Mouse (Mus musculus): ENCODE data around the gene Zfp36l1.

Gene Zfp36l1

DNA sequence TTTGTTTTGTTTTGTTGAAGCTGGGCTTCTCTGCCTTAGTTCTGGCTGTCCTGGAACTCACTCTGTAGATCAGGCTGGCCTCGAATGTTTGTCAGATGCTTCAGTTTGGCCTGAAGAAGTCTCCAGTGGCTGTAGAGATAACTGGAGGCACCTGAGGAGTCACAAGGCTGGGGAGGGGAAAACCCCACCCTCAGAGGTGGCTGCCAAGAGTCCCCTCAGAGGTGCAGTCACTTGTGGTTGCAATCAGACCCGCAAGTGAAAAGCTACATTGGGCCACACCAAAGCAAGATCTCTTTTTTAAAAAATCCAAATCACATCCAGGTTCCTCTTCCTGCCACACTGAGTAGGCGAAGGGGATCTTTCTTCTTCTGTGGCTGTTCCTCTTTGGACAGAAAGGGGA lies 43.8 kb downstream of the Zfp36l1 start:
- DNase-seq (ENCODE audit: low spot score) = no peak

GRCm38 (mm10) chr12:80068016-80068415 lies 44.8 kb downstream of the Zfp36l1 start:
- DNase-seq (ENCODE audit: low spot score) = no peak

- DNase-seq (ENCODE audit: low spot score) = no peak
Measured at GRCm38 (mm10) chr12:80065049-80065448, 47.8 kb downstream of the Zfp36l1 start.

- DNase-seq (ENCODE audit: low spot score) = no peak
Measured at GRCm38 (mm10) chr12:80064306-80064705, 48.5 kb downstream of the Zfp36l1 start.

DNA sequence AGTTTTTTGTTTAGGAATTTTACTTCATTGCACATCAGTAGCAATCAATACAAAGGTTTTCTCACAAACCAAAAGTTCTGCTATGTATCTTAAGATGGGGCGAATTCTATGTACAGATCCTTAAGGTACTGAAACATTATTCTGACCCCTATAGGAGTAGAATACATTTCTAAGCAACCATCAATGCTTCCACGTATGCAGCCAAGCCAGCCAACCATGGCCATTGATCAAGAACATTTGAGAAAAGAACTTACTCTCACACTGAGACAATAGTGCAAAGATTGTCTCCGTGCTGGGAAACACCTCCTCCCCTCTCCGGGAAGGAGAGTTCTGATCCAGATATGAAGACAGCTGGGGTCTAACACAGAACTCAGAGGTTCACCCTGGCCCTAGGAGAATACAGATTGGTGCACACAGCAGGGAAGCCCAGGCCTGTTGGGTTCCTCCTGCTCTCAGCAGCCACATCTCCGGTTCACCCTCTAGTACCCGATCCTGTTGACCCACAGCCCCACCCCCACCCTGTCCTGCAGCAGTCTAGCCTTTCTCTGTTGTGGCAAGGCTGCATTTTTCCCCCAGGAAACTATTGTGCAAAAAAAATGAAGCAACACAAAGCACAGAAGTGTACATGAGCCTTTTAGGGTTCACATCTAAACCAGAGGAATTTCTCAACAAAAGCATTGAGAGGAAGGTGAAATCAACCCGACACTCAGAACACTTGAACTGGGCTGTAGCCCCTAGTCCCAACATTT lies 49.2 kb downstream of the Zfp36l1 start:
- no peak for DNase-seq (ENCODE audit: low spot score)

- no peak for DNase-seq (ENCODE audit: low spot score)
Measured at GRCm38 (mm10) chr12:80062410-80063401, 50.1 kb downstream of the Zfp36l1 start.

- no peak for DNase-seq (ENCODE audit: low spot score)
Measured at GRCm38 (mm10) chr12:80061810-80062209, 51.0 kb downstream of the Zfp36l1 start.

DNA sequence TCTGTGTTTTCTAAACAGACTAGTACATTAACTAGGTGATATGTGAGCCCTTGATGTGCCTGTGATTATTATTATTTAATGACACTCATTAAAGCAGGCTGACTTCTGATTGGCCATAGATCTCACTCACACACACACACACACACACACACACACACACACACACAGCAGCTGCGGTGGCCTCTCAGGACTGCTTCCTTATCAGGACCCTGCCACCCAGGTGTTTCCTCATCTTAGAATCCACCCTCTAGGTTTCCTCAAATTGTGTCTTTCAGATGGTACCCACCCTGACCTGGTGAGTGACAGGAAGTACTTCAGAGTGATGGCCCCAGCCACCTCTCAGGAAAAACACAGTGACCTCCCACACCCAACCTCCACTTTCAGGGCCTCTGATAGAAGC lies 52.0 kb downstream of the Zfp36l1 start:
- no peak for DNase-seq (ENCODE audit: low spot score)

DNA sequence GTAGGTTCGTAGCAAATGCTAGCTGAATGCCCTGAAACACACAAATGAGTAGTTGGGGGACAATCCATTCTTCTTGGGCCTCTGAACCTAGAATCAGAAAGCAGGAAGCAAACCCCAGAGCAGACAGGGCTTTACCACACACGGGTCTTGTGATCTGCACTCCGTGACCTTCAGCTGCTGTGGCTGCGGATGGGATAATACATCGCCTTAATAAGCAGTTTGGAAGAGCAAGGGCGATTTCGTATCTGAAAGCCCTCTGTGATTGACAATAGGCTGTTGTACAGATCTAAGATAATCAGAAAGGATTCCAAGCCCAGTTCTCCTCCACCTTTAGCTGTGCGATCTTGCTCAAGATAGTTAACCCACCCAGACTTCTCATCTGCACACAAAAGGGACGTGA lies 52.5 kb downstream of the Zfp36l1 start:
- no peak for DNase-seq (ENCODE audit: low spot score)

GRCm38 (mm10) chr12:80059773-80060328 lies 53.0 kb downstream of the Zfp36l1 start:
- no peak for DNase-seq (ENCODE audit: low spot score)

Data from yolk sac, embryonic 10.5 days (tissue).